Mouse (Mus musculus) 3134 (cell line): ENCODE results near the gene Bcl2.

ENCODE experiments used
- DNase-seq: peaks from one replicate; pipeline ENCODE4 v3.0.0-alpha.2; 2011; ENCODE audit warnings: low spot score; ENCODE audit not compliant: insufficient read length; ENCODE audit errors: extremely low read depth

The Bcl2 gene

DNA sequence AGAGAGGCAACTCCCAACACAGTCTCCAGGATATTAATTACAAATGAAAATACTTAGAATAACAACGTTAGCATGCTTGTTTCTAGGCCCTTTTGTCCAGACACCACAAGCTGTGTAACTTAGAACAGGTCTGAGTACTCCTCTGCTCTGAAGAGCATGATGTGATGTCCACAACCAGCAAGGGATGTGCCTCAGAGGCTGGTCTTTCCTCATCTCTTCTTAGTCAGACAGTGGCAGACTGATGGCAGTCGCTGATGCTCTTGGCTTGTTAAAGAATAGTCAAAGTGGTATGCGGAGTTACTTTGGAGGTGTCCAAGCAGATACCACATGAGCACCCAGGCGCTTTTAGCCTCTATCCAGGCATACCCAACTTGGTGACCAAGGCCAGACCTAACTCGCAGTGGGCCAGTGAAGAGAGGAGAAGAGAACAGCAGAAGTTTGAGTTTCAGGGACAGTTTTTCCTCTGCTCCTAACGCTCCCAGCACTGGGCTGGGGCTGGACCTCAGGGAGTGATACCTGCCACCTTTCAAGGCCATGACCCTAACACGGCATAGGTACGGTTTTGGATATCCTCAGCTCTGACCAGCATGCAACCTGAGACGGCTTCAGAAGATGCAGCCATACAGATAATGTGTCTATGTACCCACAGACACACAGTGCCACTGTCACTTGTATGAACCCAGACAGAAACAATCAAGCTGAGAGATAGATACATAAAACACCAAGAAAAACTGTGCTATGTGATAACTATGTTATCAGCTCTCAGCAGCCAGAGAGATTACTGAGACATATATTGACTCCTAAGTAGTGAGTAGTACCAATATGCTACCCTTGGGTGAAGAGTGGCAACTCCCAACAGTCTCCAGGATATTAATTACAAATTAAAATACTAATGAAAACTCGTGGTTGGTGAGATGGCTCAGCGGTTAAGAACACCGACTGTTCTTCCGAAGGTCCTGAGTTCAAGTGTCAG, 1.3 kb upstream of the Bcl2 start:
- no peak for DNase-seq

DNA sequence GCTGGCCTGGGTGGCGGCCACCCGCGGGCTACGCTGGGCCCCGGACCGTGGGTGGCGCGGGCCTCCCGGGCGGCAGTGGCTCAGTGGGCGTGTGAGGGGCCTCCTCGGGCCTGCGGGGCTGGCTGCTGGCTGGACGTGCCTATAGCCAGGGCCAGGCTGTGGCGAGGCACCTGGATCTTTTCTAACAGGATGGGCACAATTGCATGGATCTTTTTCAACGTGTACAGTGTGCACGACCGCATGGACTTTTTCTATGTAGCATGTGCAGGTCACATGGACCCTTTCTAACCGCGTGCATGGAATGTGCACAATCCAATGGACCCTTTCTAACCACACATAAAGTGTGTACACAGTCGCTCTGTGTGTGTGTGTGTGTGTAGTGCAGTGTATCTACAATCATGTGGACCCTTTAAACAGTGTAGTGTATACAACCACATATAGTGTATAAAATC, 482 bp upstream of the Bcl2 start:
- DNase-seq: no peak

DNA sequence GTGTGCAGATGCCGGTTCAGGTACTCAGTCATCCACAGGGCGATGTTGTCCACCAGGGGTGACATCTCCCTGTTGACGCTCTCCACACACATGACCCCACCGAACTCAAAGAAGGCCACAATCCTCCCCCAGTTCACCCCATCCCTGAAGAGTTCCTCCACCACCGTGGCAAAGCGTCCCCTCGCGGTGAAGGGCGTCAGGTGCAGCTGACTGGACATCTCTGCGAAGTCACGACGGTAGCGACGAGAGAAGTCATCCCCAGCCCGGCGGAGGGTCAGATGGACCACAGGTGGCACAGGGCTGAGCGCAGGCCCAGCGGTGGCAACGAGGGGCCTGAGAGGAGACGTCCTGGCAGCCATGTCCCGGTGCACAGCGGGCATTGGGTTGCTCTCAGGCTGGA, 1.7 kb downstream of the Bcl2 start:
- peak; percentile 50 for DNase-seq

DNA sequence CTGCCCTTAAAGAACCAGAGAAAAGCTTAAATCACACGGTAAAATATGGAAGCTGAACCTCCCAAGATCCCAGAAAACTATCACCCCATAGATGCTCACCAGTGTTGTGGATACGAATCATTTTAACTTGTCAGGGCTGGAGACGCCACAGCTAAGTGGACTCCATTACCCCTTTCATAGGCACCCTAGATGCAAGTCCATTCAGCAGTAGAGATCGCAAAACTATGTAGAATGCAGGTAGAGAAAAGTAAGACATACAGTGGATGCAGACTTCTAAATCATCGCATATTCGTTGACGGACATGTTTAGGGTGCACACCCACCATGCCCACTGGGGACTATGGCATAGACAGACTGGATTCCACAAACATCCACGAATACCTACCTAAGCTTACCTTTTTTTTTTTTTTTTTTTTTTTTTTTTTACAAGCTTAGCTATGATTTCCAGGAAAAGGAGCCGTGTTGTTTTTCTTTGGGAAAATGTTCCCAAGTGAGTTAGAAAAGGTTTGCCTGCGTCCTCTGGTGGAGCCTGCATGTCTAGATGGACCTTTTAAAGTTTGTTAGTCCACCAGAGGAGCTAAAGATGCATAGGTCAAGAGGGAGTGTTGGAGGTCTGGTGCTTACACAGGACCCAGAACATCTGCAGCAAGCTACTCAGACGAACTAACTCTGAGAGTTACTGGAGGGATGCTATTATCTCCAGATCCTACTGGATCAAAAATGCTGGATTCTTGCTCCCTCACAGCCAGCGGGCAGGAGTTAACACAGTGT, 2.5 kb downstream of the Bcl2 start:
- DNase-seq: no peak

DNA sequence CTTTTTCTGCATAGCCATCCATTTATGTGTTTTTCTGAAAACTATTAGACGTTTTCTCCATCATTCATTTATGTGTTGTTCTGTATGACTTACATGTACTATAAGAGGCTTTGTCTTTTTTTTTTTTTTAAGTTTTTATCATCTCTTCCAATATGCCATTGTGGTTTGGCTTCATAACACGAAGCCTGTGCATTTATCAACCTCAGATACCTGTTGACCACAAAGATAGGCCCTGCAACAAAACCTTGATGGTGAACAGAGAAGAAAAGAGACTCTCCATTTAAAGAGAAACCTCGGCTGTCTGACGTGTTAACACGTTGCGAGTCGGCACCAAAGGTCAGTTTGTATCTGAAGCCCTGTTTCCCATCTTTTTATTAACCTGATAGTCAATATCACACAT, 3.9 kb downstream of the Bcl2 start:
- DNase-seq: no peak

DNA sequence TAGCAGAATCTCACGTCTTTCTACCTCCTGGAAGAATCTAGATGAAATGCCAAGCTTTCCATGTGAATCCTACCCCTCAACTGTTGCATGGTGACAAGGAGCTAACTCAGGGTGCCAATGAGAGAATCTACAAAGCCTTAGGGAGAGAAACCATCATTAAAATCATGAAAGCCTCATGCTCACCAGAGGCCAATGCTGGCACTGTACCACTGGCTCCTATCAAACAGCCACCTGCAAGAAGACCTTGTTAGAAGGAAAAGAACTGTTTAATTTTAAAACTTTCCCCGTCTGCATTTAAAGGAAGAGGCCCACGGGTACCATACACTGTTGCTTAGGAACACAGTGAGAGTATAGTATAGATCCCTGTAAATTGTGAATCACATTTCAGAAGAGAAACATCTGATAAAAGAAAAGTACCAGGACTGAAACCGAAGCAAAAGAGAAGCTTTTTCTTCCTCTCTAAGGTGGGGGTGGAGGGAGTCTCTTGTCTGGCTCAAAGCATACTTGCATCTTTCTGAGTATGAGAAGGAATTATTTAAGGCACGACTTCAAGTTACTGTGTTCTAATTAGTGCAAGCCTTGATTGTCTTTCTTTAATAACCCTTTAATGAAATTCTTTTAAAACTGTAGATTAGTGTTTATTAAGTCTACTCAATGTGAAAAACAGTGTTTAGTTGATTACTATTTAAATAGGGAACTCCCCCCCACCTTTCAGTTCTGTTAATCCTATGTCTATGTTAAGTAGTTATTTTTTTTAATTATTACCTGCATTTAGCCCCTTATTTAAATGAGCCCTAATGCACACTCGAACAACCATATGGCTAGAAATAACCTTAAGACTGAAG, 6.8 kb downstream of the Bcl2 start:
- DNase-seq: no peak

DNA sequence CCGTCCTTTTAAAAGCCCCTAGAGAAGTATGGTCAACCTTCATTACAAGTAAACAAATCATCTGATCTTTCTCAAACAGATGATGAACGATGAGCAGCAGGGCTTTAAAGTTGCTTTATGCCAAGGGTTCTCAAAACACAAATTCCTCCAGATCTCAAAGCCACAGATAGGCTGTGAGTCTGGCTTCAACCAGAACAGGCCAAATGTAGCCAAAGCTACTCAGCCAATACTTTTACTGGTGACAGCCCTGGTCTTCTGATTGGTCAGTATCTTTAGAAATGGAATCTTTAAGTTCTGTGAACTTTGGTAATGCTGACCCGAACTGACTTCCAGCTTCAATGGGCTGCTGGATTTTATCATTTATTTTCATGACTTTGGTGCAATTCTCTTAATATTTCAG, 10.9 kb downstream of the Bcl2 start:
- DNase-seq: no peak

DNA sequence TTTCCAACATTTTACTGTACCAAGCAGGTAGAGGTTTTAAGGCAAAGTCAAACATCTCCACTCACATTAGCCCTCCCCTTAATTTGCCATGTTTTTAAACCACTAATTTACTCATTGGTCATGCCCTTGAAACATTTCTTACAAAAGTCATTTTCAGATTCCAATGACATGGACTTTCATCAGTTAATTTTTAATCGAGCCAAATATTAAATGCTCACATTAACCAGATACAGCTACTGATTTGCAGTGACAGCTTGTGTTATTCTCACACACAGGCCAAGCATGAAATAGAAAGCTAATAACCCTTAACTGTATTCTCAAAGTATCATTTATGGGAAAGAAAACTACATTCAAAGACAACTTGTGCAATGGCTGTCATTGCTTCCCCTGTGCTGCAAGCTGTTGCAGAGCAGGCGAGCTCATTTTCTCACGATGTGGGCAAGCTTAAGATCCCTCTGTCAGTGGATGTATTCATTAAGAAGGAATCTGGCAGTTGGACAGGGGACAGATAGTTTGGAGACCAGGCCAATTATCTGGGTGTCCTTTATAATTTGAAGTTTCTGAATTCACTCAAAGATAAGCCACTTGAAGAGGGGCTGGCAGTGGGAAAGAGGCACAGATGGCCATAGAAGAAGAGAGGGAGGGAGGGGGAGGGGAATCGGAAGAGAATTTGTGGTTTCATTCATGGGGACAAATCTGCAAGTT, 11.5 kb downstream of the Bcl2 start:
- peak; percentile 42 for DNase-seq

DNA sequence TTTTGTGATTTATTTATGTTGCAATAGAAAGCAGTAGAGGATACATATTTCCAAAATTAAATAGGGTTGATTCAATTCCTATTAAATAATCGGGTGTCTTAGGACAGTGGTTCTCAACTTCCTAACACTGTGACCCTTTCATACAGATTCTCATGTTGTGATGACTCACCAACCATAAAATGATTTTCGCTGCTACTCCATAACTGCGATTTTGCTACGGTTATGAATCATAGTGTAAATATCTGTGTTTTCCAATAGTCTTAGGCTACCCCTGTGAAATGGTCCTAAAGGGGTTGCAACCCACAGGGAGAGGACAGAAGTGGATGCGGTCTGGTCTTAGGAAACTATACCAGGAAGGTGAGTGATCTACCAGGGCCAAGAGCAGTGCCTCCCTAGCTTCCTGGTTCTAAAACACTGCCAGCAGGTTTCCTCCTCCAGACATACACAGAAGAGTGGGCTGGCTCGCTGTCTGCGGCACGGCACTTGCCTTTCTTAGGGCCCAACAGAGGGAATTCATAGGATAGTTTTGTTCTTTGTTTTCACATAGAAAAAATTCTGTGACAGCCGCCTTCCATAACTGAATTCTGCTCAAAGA, 13.5 kb downstream of the Bcl2 start:
- peak; percentile 79 for DNase-seq

DNA sequence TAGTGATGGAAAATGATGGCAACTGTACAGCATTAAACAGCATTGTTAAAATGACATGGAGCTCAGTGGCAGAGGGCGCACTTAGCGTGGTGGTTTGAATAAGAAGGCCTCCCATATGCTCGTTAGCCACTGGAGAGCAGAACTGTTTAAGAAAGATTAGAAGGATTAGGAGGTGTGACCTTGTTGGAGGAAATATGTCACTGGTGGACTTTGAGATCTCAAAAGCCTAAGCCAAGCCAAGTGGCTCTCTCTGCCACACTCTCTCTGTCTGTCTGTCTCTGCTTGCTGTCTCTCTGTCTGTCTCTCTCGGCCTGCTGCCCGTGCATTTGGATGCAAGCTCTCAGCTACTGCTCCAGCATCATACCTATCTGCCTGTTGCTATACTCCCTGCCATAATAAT, 17.6 kb downstream of the Bcl2 start:
- no peak for DNase-seq

DNA sequence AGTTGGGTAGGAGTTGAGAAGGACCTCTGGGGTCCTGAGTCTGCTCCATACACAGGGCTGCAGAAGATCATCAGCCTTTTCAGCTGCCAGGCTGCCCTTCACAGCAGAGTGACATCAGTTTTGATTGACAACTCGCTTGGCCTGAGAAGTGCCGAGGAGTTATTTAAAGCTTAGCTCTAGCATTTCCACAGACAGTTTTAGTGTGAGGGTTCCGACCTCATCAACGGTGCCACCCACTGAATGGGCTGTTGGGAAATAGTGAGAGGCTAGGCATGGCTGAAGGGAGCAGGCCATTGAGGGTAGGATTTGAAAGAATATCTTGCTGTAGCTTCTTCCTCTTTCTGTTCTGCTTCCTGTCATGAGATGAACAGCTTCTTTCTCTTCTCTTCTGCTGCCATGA, 18.4 kb downstream of the Bcl2 start:
- no peak for DNase-seq

DNA sequence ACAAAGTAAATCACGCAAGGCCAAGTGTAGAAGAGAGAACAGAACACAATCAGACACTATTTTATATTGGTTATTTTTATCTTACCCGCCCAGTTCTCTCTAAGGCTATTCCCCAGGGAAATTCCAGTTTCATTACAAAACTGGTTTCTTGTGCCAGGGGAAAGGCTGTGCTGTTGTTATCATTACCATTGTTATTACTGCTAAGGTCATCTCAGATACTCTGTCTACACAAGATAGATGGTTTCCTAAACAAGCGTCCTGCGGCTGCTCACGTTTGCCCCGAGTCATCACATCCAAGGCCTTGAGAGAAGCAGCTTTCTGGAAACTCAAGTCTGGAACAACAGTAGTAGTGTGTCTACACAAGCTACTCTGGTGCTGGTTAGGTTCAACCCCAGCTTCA, 19.8 kb downstream of the Bcl2 start:
- DNase-seq: no peak

DNA sequence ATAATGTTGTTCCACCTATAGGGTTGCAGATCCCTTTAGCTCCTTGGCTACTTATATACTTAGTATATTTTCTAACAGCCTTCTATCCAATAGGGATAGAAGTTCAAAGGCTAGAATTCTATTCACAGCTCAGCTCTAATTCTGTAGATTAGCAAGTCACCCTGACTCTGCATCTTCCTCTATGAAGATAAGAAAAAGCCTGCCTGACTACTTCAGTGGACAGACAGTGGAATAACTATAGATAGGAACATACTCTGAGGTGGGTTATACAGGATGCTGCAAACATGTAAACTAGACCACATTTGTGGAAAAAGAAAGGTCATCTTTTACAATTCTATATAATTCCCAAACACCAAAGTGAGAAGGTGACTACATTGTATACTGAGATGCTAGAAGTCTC, 21.5 kb downstream of the Bcl2 start:
- DNase-seq: no peak

DNA sequence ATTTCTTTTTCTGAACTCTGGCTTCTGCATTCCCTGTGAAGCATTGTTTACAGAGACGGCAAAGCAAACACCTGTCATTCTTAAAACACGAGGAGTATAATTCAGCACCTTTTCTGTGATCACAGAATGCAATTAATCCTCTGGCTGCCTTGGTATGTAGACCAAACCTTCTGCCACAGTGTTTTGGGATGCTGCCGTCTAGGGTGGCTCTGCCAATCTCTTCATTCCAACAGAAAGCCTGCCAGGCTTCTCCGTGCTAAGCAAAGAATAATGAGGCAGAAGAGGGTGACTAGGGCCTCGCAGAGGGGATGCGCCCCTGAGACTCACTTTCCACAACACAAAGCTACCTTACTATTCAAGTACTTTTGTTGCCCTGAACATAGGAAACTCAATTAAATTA, 23.2 kb downstream of the Bcl2 start:
- DNase-seq: no peak

DNA sequence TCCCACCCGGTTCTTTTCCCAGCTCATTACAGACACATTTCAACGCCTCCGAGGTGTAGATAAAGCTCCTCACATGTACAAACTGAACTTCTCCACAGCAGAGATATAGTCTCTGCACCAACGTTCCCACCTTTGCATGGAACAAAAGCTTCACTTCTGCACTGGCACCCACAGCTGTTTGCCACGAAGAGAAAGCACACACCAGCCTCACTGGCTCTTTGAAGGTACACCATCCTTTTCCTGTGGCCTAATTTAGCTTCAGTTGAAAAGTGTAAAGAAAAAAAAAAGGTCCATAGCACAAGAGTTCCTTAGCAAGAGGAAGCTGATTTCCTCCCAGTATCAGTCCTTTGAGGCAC, 25.9 kb downstream of the Bcl2 start:
- no peak for DNase-seq

DNA sequence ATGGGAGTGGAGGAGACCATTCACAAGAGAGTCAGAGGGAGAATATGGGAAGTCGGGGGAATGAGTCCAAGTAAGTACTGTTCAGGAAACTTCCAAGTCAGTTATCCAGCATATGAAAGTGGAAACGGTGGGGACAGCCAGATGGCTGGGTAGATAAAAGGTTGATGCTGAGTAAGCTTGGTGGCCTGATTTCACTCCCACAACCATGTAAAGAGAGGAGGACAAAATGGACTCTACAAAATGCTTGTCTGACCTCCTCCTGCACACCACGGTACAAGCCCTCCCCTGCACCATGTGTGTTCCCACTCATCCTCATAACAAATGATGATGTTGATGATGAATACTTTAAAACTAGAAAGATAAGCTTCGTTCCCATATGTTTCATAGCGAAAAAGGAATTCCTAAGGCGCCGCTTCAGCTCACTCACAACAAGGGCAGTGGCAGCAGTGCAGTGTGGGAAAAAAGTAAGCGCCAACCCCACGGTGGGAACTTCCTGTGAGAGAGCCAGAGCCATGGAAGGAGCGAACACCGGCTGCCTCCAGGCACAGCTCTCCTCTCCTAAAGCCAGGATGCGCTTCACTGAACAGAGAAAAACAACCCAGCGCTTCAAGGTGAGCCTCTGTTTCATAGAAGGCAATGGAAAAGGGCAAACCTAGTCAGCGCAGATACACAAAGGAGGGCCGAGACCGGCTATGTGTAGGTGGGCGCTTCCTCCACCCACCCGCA, 26.5 kb downstream of the Bcl2 start:
- DNase-seq: no peak

DNA sequence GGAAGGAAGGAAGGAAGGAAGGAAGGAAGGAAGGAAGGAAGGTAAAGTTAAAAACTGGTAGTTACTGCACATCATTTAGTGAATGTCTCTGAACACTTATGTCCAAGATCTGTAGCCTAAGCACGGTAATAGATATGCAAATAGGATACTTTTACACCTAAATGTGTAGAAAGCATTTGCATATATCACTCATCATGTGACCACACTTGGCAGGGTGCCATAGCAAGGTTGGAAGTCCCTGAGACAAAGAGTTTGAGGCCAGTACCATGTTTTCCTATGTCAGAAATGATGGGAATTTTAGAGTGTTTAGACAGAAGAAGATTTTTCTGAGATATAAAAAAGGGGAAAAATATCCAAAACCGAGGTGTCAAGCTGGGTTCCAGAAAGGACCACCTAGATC, 28.4 kb downstream of the Bcl2 start:
- no peak for DNase-seq

DNA sequence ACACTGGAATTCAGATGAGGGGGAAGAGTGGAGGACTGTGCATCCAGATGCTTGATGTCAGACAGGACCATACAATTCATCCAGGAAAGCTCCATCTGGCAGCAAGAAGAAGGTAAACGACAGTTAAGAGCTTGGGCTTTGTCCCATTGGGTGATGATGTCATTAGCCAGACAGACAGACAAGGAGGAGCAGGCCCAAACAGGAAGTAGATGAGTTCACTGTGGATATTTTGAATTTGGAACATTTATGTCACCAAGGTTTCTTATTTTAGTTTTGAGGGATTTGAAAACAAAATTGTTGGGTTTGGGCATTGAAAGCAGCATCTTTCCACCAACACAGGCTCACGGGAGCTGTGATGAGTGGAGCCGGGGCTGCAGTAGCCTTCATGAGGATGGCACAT, 29.5 kb downstream of the Bcl2 start:
- DNase-seq: no peak

DNA sequence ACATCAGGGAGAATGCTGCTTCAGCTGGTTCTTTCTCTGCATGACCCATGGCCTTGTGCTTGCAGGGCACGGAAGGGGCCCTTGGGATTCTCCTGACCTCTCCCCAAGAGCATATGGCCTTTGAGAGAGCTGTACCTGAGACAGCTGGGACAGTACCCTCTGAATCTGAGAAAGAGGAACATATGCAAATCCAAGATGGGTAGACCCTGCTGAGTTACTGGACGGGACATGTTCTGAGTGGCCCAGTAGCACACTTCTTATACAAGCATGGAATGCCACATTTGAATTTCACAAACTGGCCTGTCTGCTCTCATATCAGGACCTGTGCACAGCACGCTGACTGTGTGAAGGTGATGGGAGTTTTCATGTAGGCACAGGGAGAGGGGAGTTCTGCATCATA, 31.2 kb downstream of the Bcl2 start:
- DNase-seq: no peak
